Mouse (Mus musculus) layer of hippocampus, adult 9-10 months (tissue): ENCODE results near the gene Abcg8.
A peak's percentile ranks its signal among the peaks of the same experiment; 100 is the strongest.

Experiments
- DNase-seq: peaks from one replicate; pipeline ENCODE4 v3.0.0; 2022; ENCODE audit warnings: low spot score

The Abcg8 gene

GRCm38 (mm10) chr17:84709403-84709851, 33.3 kb downstream of the Abcg8 start:
- DNase-seq, result no peak

DNA sequence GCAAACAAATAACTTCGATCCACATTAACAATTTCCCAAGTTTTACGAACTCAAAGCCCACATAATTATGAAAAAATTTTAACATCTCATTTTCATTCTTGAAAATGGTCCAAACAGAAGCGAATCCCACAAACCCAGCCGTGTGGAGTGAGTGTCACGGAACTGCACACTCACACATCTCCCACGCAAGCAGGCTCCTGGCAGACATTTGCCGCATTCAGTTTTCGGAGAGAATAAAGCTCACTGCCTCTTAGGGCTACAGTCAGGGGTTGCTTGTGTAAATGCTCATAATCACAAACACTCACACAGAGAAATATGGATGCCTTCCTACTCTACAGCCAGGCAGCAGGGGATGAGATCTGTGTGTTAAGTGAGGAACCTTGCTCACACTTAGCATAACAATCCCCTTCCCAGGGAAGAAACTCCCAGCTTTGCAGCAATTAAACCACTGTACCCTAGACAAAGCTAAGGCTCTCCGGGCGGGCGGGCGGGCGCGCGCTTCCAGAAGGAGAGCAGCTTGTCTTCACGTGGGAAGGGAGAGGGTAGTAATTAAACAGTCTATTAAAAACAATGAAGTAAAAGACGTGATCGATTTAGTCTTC, 37.6 kb downstream of the Abcg8 start:
- no peak for DNase-seq

GRCm38 (mm10) chr17:84714930-84715329, 38.8 kb downstream of the Abcg8 start:
- DNase-seq, result no peak

GRCm38 (mm10) chr17:84716252-84716872, 40.3 kb downstream of the Abcg8 start:
- DNase-seq, result no peak

- DNase-seq, result no peak
Observed at GRCm38 (mm10) chr17:84717416-84717815, 41.3 kb downstream of the Abcg8 start.

GRCm38 (mm10) chr17:84719105-84719504, 43.0 kb downstream of the Abcg8 start:
- no peak for DNase-seq

DNA sequence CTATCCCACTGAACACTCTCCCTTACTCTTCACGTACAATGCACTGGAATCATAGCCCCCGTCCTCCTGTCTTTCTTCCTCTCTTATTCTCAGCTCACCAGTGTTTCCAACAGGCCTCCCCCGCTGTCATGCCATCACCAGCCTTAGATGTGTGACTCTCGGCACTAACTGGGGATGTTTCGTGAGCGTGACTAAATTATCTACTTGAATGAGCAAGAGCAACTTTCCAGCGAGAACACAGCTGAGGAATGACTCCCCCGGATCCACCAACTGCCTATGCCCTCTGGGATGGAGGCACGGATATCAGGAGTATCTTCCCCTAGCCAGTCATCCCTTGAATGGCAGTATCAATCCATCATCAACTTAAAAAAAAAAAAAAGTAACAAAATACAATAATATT, 47.9 kb downstream of the Abcg8 start:
- DNase-seq, result no peak

DNA sequence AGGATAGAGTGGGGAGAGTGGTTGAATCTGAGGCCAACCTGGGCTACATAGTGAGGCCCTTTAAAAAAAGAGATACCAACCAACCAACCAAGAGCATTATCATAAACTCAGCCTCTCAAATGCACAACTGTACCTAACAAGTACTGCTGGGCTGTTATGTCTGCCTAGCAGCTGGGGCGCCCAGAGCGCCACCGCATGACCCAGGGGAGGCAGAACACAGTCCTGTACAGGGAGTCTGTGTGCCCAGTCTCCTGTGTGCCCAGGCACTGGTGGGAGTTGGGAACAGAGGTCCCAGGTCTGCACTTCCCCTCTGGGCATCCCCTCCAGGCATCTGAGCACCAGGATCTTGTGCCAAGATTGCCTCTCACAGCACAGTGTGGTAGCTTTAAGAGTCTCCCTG, 49.1 kb downstream of the Abcg8 start:
- DNase-seq, result no peak

DNA sequence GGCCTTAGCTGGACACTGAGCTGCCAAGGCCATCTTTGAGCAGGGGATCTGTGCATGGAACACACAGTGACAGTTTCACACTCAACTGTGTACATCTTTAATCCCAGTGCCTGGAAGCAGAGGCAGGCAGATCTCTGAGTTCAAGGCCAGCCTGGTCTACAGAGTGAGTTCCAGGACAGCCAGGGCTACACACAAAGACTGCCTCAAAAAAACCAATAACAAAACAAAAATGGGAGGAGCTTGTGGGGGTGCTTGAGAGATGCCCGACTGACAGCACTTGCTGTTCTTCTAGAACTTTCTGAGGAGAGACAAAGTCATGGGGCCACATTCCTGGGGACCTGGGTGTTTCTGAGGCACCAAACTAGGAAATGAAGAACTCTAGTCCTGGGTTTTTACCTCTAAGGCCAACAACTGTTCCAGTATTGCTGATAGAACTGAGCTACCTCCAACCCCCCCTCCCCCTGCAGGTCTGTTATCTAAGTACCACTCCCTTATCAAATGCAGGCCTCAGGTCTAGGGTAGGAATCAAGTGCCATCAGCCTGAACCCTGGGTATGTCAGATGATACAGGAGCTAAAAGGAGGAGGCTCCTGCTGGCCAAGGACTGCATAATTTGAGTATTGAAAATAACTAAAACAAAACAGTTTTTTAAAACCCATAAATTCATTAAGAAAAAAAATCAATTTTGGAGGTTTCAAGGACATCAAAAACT, 52.3 kb downstream of the Abcg8 start:
- no peak for DNase-seq

GRCm38 (mm10) chr17:84729140-84729539, 53.0 kb downstream of the Abcg8 start:
- DNase-seq, result no peak

DNA sequence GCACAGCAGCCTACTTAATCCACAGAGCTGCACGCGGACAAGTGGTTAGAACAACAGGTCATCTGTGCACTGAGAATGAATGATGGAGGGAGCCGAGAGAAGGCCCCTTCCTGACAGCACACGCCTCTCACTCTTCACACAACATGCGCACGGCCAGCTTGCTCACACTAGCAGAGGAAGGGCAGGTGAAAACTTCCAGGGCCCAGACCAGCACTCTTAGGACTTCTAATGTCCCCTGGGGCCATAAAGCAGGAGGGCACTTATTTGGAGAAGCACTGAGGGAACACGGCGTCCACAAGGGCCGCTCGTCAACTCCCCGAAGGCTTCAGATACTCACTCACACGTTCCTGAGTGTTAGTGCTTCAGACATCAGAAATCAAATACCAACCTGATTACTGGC, 55.3 kb downstream of the Abcg8 start:
- no peak for DNase-seq

GRCm38 (mm10) chr17:84732612-84733011, 56.5 kb downstream of the Abcg8 start:
- no peak for DNase-seq

DNA sequence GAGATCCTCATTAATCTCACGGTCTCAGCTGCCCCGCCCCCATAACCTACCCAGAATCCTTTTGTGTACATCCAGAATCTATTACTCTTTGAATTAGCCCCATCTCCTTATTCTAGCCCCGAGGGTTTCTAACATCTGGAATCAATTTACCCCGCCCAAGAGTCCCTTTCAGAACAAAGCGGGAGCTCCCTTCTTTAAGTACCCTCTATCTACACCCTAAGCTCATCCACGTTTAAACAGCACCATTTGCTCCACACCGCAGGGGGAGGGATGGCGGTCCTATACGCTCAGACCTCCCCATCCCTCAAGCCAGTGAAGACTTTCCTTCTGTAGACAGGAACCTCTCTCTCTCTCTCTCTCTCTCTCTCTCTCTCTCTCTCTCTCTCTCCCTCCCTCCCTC, 60.6 kb downstream of the Abcg8 start:
- no peak for DNase-seq

DNA sequence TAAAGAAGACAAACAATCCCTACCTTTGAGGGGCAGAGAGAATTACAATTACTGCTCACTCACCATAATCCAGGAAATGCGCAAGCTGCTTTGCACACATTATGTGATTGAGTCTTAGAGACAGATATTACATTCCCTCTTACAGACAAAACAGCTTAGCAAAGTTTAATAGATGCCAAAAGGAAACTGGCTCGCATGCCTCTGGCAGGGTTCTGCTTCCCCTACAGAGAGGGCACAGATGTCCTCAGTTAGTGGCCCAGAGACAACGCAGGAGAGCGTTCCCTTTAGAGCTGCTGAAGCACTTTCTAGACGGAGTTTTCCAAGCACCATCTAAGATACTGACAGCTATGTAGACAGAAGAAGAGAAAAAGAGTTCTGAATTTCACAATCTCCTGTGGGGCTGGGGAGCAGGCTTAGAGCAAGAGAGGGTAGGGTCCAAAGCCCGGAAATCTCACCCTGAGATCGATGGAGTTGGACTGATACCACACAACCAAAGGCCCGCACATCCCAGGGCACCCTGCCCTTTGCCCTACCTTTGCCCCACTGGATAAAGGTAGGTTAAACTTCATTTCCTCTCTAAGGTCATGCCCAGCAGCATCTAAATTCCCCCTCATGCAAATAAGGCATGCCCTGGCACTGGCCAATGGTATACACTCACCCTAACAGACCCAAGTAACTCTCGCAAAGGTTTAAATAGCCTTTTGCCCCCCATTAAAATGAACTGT, 62.1 kb downstream of the Abcg8 start:
- DNase-seq, result no peak

- no peak for DNase-seq
Observed at GRCm38 (mm10) chr17:84744256-84744655, 68.2 kb downstream of the Abcg8 start.

GRCm38 (mm10) chr17:84745001-84745400, 68.9 kb downstream of the Abcg8 start:
- DNase-seq, result no peak

DNA sequence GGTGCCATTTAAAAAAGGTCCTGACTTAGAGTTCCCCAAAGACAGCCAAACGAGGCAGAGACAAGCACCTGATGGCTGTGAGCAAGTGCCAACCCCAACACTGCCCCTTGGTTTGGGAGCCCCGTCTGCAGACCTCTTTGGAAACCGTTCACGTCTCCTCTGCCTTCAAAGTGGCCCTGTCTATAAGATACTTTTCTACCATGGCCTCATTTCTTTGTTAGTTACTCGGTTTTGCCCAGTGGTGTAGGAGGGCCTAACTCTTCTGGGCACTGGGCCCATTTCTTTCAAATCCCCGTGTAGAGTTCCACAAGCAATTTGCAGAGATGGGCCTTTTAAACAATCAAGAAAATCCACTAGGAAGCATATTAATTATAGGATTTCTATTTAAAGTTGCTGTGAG, 71.1 kb downstream of the Abcg8 start:
- DNase-seq, result no peak

GRCm38 (mm10) chr17:84748152-84748682, 72.1 kb downstream of the Abcg8 start:
- no peak for DNase-seq

- DNase-seq, result peak; percentile 53
Observed at GRCm38 (mm10) chr17:84749297-84749696, 73.2 kb downstream of the Abcg8 start.
